Mouse (Mus musculus) neural tube, embryonic 14.5 days (tissue): Measurements from ENCODE around the gene Prc1. TPM values are rescaled to one million over a fixed set of nuclear protein-coding genes. Genes with fewer than 3 reads are reported as not detected.

Experiments
- polyA plus RNA-seq: library from polyadenylated mRNA; unstranded; fragments of >200 nt; fragmentation: Nextera tagmentation; extraction: Ambion mirVana; gene quantifications from 2 replicates; pipeline ENCODE4 v1.2.1, GENCODE M21; 2014

The Prc1 gene
- polyA plus RNA-seq, 1 experiment from 2014 or later = 21.5 TPM

Other genes starting within 250 kb of the Prc1 start
- 189 and 215 TPM in 2 replicates for gene Idh2, start 179.1 kb upstream of the Prc1 start, polyA plus RNA-seq
- 18.7 and 25.7 TPM in 2 replicates for gene Sema4b, start 107.6 kb upstream of the Prc1 start, polyA plus RNA-seq
- 26.4 and 38.0 TPM in 2 replicates for gene Cib1, start 61.6 kb upstream of the Prc1 start, polyA plus RNA-seq
- gene Gdpgp1, start 61.6 kb upstream of the Prc1 start, polyA plus RNA-seq = 4.5 and 5.3 TPM in 2 replicates
- 3.1 and 4.2 TPM in 2 replicates for gene Ttll13, start 48.1 kb upstream of the Prc1 start, polyA plus RNA-seq
- 66.2 and 70.2 TPM in 2 replicates for gene Ngrn, start 33.2 kb upstream of the Prc1 start, polyA plus RNA-seq
- gene Vps33b, start 24.8 kb upstream of the Prc1 start, polyA plus RNA-seq = 34.9 and 35.3 TPM in 2 replicates
- gene Rccd1, start 30.0 kb downstream of the Prc1 start, polyA plus RNA-seq = 13.7 and 20.1 TPM in 2 replicates
- 32.3 and 41.0 TPM in 2 replicates for gene Unc45a, start 46.6 kb downstream of the Prc1 start, polyA plus RNA-seq
- 21.5 and 25.8 TPM in 2 replicates for gene Hddc3, start 48.7 kb downstream of the Prc1 start, polyA plus RNA-seq
- 22.9 and 23.6 TPM in 2 replicates for gene Man2a2, start 76.9 kb downstream of the Prc1 start, polyA plus RNA-seq
- gene Fes, start 93.5 kb downstream of the Prc1 start, polyA plus RNA-seq = 2.2 and 6.0 TPM in 2 replicates
- 5.3 TPM in 2 replicates for gene Furin, start 111.0 kb downstream of the Prc1 start, polyA plus RNA-seq
- 10.2 and 11.2 TPM in 2 replicates for gene Blm, start 240.7 kb downstream of the Prc1 start, polyA plus RNA-seq